Mouse (Mus musculus): Measurements from ENCODE around the gene Zfpm1.

Gene Zfpm1

DNA sequence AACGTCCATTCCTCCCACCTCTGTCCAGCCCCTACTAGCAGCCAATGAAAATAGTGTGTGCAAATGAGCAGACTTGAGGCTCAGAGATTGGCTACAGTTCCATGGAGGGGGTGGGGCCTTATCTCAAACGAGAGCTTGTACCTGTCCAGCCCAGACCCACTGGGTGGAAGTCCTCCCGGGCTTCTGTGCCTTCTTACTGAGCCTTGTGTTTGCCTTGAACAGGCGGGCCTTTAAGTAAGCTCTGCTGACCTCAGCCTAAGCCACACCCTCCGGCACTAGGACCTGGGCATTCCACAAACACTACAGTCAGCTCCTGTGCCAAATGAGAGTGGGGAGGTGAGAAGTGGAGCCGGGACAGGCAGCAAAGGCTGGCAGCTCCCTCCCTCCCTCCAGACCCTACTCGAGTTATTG, 12.3 kb downstream of the Zfpm1 start:
- in situ Hi-C loops (cut with MboI, MseI): loop anchor here in 1 of 2 experiments (25.0 kb wide), 1 partner anchor 1318 kb away; no protein-coding TSS in a partner anchor

DNA sequence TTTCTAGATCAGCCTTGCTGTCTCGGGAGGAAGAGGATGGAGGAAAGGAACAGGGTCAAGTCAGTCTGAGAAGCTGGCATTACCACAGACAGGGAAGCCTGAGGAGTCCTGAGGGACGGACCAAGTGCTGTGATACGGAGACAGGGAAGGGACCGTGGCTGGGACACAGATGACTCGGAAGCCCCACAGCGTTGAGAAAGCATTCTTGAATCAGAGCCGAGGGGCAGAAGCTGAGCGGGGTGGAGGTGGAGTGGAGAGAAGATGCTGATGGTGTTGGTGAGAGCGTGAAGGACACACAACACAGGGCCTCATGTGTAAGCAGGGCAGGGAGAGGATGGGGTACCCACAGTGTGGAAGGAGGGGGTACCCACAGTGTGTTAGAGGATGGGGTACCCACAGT, 13.4 kb downstream of the Zfpm1 start:
- in situ Hi-C loops (cut with MboI, MseI): loop anchor here in 1 of 2 experiments (25.0 kb wide), 1 partner anchor 1317 kb away; no protein-coding TSS in a partner anchor

GRCm38 (mm10) chr8:122296173-122297001, 14.4 kb downstream of the Zfpm1 start:
- in situ Hi-C loops (cut with MboI, MseI): loop anchor here in 1 of 2 experiments (25.0 kb wide), 1 partner anchor 1316 kb away; no protein-coding TSS in a partner anchor

DNA sequence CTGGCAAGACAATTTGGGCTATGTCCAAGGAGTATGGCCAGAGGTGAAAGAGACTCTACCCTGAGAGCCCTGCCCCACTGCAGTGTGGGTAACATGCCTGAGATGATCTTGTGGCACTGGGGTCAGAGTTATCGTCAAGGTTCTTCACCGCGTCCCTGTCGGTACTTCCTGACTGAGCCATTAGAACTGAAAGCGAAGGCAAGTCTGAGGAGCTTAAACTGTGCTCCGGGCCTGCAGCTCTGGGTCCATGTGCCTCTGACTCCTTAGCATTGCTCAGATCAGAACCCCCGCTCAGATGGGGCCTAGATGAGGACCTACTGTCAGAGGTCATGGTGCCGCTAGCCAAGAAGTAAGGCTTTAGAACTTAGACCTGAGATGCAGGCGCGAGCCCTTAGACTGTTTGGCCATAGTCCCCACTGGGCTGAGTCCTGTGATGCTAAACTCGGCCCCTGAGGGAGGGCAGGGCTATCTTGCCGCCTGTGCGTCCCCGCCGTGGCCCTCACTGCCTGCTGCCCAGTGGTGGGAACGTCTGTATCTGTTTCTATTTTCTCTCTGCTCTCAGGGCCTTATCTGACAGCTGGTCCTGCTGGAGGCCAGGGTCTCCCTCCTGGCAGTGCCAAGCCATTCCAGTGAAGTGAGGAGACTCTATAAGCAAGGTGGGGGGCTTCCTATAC, 17.8 kb downstream of the Zfpm1 start:
- in situ Hi-C loops (cut with MboI, MseI): loop anchor here in 1 of 2 experiments (25.0 kb wide), 1 partner anchor 1313 kb away; no protein-coding TSS in a partner anchor

DNA sequence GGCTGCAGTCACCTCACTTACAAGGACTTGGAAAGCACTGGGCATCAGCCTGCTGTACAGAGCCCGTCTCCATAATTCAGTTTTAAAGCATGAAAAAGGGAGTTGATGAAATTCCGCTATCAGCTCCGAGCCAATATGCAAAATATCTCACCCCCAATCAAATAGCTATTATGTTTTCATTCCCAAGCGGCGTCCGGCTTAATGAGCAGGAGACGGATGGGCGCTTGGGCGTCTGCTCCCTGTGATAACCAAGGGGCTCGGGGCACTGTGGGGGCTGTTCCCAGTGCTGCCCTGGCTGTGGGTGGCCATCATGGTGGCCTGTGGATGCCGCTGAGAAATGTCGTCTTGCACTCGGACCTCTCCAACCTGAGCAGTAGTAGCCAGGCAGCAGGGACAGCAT, 19.1 kb downstream of the Zfpm1 start:
- in situ Hi-C loops (cut with MboI, MseI): no loop called here

DNA sequence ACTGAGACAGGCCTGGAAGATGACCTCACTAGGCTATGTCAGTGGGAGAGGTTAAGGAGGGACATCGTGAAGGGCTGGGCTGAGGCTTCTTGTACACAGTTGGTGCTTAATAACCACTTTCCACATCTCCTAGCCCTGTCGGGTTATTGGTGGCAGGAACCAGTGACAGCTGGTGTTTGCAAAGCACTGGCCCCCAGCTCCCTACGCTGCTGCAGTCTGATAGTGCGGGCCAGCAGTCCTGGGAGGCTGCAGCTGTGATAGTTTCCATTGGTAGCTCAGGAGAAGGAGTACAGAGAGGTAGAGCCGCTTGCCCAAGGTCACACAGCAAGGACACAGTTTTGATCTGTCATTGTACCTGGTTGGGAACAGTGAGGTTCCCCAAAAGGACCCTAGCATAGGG, 19.9 kb downstream of the Zfpm1 start:
- in situ Hi-C loops (cut with MboI, MseI): no loop called here

DNA sequence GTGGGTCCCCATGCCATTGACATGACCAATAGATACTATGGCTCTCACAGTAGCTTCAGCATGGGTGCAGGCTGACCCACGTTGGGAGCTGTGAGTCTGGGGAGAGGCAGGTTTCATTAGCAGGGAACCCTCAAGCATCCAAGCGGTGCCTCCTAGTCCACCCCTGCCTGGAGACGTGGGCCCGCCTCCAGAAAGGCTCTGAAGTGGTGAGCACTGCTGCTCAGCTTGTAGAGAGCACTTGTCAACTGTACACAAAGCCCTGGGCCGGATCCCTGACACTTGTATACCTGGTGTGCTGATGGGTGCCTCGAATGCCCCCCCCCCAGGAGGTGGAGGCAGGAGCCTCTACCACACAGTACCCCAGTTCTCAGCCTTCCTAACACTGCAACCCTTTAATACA, 21.5 kb downstream of the Zfpm1 start:
- in situ Hi-C loops (cut with MboI, MseI): no loop called here

- in situ Hi-C loops (cut with MboI, MseI): no loop called here
Observed at GRCm38 (mm10) chr8:122304058-122304457, 22.1 kb downstream of the Zfpm1 start.

DNA sequence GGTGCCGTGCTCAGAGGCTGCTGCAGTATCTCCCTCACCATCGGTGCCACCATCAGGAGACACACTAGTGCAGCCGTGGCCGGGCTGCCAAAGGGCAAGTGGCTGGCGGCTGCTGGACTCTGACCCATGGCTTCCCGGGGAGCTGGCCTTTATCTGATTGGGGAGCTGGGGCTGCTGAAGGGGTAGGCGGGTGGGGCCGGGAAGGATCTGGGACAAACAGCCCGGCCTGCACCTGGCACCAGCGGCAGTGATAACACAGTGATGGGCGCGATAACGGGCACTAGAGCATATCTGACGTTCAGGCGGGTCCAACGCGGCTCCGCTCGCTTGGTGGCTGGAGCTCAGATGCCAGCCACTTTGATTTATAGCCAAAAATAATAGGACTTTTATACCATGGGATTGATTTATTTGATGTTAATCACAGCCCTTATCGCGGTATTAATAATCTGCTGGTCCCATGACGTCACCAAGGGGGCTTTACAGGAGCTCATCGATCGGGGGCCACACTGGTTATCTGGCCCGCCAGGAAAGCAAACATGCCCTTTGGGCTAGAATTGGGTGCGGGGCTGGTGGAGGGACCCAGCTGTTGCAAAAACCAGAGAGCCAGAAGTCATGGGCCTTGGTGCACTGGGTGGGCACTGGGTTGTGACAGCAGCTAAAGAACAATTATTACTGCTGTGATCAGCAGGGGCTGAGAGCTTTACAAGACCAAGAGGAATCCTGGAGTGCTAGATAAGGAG, 24.9 kb downstream of the Zfpm1 start:
- in situ Hi-C loops (cut with MboI, MseI): no loop called here

DNA sequence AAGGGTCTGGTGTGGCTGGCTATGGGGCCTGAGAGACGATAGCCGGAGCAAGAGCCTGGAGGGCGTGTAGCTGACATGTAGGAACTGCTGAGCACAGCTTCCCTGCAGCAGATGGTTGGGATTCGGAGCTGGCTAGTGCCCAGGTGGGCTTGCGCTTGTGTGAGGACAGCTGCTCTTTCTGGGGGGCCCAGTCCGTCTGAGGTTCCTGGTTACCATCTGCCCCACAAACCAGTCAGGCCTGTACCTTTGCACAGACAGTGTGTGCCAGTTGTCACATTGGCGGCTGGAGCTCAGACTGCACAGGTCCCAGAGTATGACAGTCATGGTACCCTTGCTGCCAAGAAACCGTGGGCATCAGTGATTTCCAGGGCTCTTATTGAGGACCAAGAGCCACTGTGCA, 25.9 kb downstream of the Zfpm1 start:
- in situ Hi-C loops (cut with MboI, MseI): no loop called here

GRCm38 (mm10) chr8:122309272-122309671, 27.3 kb downstream of the Zfpm1 start:
- in situ Hi-C loops (cut with MboI, MseI): no loop called here

GRCm38 (mm10) chr8:122311115-122311514, 29.2 kb downstream of the Zfpm1 start:
- in situ Hi-C loops (cut with MboI, MseI): no loop called here

DNA sequence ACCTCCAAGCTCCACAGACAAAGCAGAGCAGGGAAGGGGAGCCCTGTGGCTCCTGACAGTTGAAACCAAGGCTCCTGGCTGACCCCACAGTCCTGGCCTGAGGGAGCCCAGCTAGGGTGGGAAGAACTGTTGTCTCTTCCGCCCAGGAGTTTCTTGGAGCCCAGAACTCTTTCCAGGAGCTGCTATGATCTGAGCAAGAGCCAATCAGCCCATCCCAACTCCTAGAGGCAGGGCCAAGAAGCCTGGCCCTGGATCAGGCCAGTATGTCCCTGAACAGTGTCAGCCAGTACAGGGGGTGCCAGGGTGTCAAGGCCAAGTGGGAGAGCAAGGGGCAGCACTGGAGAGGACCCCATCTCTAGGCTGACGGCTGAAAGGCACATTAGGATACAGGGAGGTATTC, 30.6 kb downstream of the Zfpm1 start:
- in situ Hi-C loops (cut with MboI, MseI): no loop called here

DNA sequence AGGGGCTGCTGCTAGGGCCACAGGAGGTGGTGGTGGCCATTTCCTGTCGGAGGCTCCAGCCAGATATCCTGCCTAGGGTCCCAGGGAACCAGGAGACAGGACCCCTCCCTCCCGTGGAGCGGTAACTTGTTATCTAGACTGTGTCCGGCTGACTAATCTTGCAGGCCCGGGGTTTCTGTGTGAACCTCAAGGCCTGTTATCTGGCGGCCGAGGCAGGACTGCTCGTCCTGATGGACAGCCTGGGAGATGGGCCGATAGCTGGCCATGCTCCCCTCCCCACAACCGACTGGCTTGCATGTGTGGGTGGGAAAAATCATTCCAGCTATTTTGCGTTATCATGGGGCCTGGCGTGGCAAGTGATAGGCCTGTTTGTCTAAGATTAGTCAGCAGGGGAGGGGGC, 31.4 kb downstream of the Zfpm1 start:
- in situ Hi-C loops (cut with MboI, MseI): no loop called here

DNA sequence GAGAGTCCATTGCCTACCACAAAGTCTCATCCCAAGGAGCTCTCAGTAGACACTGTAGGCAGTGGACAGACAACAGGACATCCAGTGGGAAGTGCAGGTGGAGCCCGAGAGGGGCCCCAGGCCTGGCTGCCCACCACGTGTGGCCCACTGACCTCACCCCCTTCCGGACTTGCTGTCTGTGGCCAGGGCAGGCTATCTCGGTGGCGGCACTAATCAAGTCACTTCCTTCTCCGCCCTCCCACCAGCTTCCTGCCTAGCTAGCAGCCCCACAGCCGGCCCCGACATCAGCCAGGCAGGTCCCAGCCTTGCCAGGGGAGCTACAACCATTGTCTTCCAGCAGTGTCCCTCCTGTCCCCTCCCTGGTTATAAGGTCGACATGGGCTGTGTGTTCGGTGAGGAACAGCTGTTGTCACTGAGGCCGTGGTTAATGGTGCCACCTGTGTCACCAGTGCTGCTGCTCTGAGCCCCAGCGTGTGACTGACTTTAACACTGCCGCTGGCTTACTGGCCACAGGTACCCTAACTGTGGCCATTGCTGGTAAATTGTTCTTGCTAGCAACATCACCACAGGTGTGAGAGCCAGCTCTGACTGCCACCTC, 33.1 kb downstream of the Zfpm1 start:
- in situ Hi-C loops (cut with MboI, MseI): no loop called here

GRCm38 (mm10) chr8:122316402-122316801, 34.5 kb downstream of the Zfpm1 start:
- in situ Hi-C loops (cut with MboI, MseI): no loop called here

DNA sequence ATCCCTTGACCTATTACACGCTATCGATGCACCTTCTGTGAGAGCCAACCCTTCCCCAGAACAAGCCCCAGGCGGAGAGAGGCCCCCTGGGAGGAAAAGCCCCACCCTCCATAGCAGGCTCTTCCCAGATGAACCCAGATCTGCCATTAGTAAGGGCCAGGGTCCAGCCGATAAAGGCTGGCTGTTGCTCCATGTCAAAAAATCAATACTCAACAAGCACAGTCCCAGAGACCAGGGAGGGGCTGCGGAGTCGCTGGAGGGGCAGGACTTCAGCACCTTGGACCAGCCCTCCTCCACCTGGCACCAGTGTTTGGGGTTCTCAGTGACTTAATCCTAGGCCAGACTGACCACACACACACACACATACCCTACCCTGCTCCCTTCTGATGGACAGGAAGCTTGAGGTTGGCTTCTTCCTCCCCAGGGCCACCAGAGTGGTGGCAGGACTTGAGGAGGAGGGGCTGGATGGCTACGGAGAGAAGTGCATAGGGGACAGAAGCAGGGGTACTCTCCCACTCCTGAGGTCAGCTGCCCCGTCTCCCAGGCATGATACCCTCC, 36.1 kb downstream of the Zfpm1 start:
- in situ Hi-C loops (cut with MboI, MseI): no loop called here

DNA sequence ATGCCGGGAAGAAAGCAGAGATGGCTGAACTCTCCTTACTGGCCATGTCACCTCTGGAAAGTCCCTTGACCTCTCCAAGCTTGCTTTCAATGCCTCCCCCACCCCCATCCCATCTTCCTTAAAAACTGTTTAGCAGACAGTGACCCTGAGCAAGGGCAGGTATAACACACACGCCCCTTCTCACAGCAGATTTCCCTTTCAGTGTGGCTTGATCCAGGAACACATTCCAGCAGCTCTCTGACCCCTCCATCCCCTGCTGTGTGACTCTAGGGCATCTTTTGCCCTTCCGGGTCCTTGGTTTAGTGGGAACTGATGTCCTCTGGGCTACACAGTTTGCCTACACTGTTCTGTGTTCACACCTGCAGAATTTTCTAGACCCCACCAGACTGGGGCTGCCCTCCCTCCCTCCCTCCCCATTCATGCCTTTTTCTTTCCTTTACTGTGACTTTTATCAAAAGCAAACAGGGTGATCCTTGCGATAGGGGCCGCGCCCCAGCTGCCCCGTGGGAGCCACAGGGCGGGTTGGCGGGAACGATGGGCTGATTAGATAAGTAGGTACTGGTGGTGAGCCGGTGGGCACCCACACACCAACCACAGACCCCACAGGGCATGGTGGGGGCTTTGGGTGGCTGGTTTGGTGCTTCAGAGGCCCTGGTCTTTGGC, 37.2 kb downstream of the Zfpm1 start:
- in situ Hi-C loops (cut with MboI, MseI): no loop called here

DNA sequence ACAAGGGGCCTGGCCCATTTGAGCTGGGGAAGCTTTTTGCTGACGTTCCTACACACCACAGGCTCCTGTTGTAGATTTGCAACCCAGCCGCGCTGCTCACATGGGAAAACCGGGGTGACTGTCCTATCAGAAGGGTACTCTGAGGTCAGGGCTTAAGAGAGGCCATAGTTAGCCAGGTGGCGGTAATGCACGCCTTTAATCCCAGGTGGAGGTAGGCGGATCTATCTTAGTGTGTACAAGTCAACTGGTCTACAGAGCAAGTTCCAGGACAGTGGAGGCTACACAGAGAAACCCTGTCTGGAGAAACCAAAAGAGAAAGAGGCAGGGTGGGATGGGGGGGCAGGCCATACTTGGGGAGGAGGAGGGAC, 37.8 kb downstream of the Zfpm1 start:
- in situ Hi-C loops (cut with MboI, MseI): loop anchor here in 1 of 2 experiments (10.0 kb wide), 1 partner anchor 545 kb away; no protein-coding TSS in a partner anchor

DNA sequence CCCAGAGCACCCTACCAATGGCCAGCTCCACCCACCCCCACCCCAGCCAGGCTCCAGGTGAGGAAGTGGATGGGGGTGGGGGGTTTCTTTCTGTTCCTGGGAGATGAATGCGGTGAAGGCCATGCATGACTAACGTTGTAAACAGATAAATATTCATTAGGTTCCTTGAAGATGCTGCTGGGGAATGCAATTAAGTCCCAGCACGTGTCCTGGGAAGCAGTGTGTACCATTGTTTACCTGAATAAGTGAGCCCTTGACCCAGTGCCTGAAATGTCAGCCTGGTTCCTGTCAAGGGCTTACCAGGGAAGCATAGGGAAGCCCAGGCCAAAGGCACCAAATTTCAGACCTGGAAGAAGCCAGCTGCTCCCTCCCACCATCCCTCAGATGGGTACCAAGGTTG, 38.6 kb downstream of the Zfpm1 start:
- in situ Hi-C loops (cut with MboI, MseI): loop anchor here in 1 of 2 experiments (10.0 kb wide), 1 partner anchor 546 kb away; no protein-coding TSS in a partner anchor
